12 mouse cellular contexts compared by ENCODE assay signal in genomic region chr5:117515861-117516260, GRCm38 (mm10).
"Had no signal": no experiment of that assay in that cellular context is flagged by ENCODE, and none has a peak within 500 bp of the region (broad histone marks: within the 10 kb centered on the region; RNA-seq: fewer than 3 reads in every experiment).

No protein-coding gene starts in this region.

- ATAC-seq: liver, embryonic 12.5 days; lung, postnatal 0 days had no signal

- DNase-seq: lung, postnatal 36 days had no signal

- H3K36me3 ChIP-seq: liver, embryonic 12.5 days; lung, embryonic 15.5 days; midbrain, embryonic 12.5 days; midbrain, embryonic 15.5 days; neural tube, embryonic 12.5 days; stomach, embryonic 15.5 days had no signal

- H3K27me3 ChIP-seq: liver, embryonic 12.5 days; lung, embryonic 15.5 days; midbrain, embryonic 12.5 days; midbrain, embryonic 15.5 days; neural tube, embryonic 12.5 days; stomach, embryonic 15.5 days had no signal

- H3K4me1 ChIP-seq: lung, embryonic 15.5 days; midbrain, embryonic 12.5 days; midbrain, embryonic 15.5 days; stomach, embryonic 15.5 days had no signal

- H3K9me3 ChIP-seq: liver, embryonic 12.5 days; lung, embryonic 15.5 days; midbrain, embryonic 12.5 days; midbrain, embryonic 15.5 days; neural tube, embryonic 12.5 days; stomach, embryonic 15.5 days had no signal

- H3K27ac ChIP-seq: liver, embryonic 12.5 days; liver, embryonic 14.5 days; lung, embryonic 15.5 days; macrophage; midbrain, embryonic 12.5 days; midbrain, embryonic 15.5 days; neural tube, embryonic 12.5 days; stomach, embryonic 15.5 days; stomach, postnatal 0 days had no signal

- H3K4me2 ChIP-seq: liver, embryonic 12.5 days; lung, embryonic 15.5 days; midbrain, embryonic 12.5 days; midbrain, embryonic 15.5 days; neural tube, embryonic 12.5 days; stomach, embryonic 15.5 days had no signal

- H3K9ac ChIP-seq: liver, embryonic 12.5 days; liver, embryonic 14.5 days; lung, embryonic 15.5 days; midbrain, embryonic 12.5 days; midbrain, embryonic 15.5 days; neural tube, embryonic 12.5 days; stomach, embryonic 15.5 days had no signal

- H3K4me3 ChIP-seq: liver, embryonic 12.5 days; lung, embryonic 15.5 days; megakaryocyte, embryonic 14.5 days; midbrain, embryonic 12.5 days; midbrain, embryonic 15.5 days; neural tube, embryonic 12.5 days; stomach, embryonic 15.5 days had no signal
